ENCODE assay signal across 23 mouse cellular contexts in genomic region chr2:12737140-12737539, GRCm38 (mm10).
DNase-seq lines count a peak whose midpoint lies in the region; ATAC-seq and TF ChIP-seq lines count a peak whose summit lies in the region.
"Had no signal": no experiment of that assay in that cellular context is flagged by ENCODE, and none has a peak within 500 bp of the region (broad histone marks: within the 10 kb centered on the region; RNA-seq: fewer than 3 reads in every experiment).

No protein-coding gene starts in this region.

- no peak overlapping the region for H3K4me2 ChIP-seq in heart, embryonic 12.5 days
- no peak overlapping the region for H3K4me2 ChIP-seq in heart, embryonic 16.5 days (ENCODE audit: low read depth, low read length)
- H3K4me2 ChIP-seq in heart, embryonic 11.5 days: no peak overlapping the region
- H3K4me2 ChIP-seq in myocyte (ENCODE audit: low read depth): peak overlapping the region; percentile 36
- H3K4me2 ChIP-seq: forebrain, embryonic 13.5 days; hindbrain, embryonic 13.5 days; intestine, embryonic 15.5 days had no signal

- no peak for ATAC-seq in heart, embryonic 12.5 days (ENCODE audit: insufficient number of reproducible peaks, low FRiP score)
- peak; percentile 55; the same call in 1 of the 2 replicates for ATAC-seq in heart, embryonic 16.5 days (replicated peaks; ENCODE audit: extremely low read depth, insufficient read depth, low FRiP score)
- ATAC-seq in heart, embryonic 11.5 days (replicated peaks; ENCODE audit: insufficient number of reproducible peaks, low FRiP score, low TSS enrichment): no peak
- ATAC-seq: CD4-positive, CD25-positive, alpha-beta regulatory T cell, adult 4 months; forebrain, embryonic 13.5 days; forebrain, embryonic 16.5 days; hindbrain, embryonic 16.5 days; intestine, embryonic 15.5 days had no signal

- no peak overlapping the region for H3K4me3 ChIP-seq in heart, embryonic 12.5 days
- H3K4me3 ChIP-seq in heart, embryonic 16.5 days (ENCODE audit: low read length): no peak overlapping the region
- no peak overlapping the region for H3K4me3 ChIP-seq in heart, embryonic 11.5 days (ENCODE audit: low read depth, low read length)
- H3K4me3 ChIP-seq in myocyte: no peak overlapping the region
- H3K4me3 ChIP-seq: forebrain, embryonic 10.5 days; forebrain, embryonic 13.5 days; heart, embryonic 10.5 days; hindbrain, embryonic 10.5 days; hindbrain, embryonic 13.5 days; intestine, embryonic 15.5 days had no signal

- H3K79me2 ChIP-seq in myocyte (ENCODE audit: control insufficient read depth, insufficient read depth): no peaks in the 10 kb centered on the region

- WGBS in heart, embryonic 12.5 days: 25% methylated on average over 2 of the region's 2 CpGs
- 17% methylated on average over 2 of the region's 2 CpGs for WGBS in heart, embryonic 16.5 days
- WGBS in heart, embryonic 11.5 days (ENCODE audit: insufficient replicate concordance): 30% methylated on average over 2 of the region's 2 CpGs

- H3K4me1 ChIP-seq in heart, embryonic 12.5 days (replicated peaks): peaks cover 5% of the 10 kb centered on the region
- H3K4me1 ChIP-seq in heart, embryonic 16.5 days (ENCODE audit: control insufficient read depth, insufficient read depth, low read length): 0 out of 2 replicates have a peak, but pooled peaks cover 4% of the 10 kb centered on the region
- H3K4me1 ChIP-seq in heart, embryonic 11.5 days (ENCODE audit: control insufficient read depth, insufficient read depth, low read length): peaks cover 3% of the 10 kb centered on the region; the same call in 1 of the 2 replicates
- H3K4me1 ChIP-seq: forebrain, embryonic 10.5 days; forebrain, embryonic 13.5 days; hindbrain, embryonic 10.5 days; hindbrain, embryonic 13.5 days; intestine, embryonic 15.5 days had no signal

- H3K27me3 ChIP-seq in heart, embryonic 12.5 days (replicated peaks): no peaks in the 10 kb centered on the region
- H3K27me3 ChIP-seq in heart, embryonic 16.5 days (ENCODE audit: control insufficient read depth, insufficient read depth, low read length): no peaks in the 10 kb centered on the region
- no peaks in the 10 kb centered on the region for H3K27me3 ChIP-seq in heart, embryonic 11.5 days (ENCODE audit: control insufficient read depth, insufficient read depth, low read length)
- H3K27me3 ChIP-seq in myocyte (ENCODE audit: control insufficient read depth, insufficient read depth, insufficient read length): no peaks in the 10 kb centered on the region
- H3K27me3 ChIP-seq: forebrain, embryonic 13.5 days; hindbrain, embryonic 13.5 days; intestine, embryonic 15.5 days had no signal

- no peak overlapping the region for H3ac ChIP-seq in myocyte (ENCODE audit: control insufficient read depth, insufficient read length)

- peak; percentile 20 for DNase-seq in adrenal gland, adult 2 months
- DNase-seq in adrenal gland, postnatal 4 days (ENCODE audit: low spot score in 2 of 2): no peak
- DNase-seq in heart, adult 11 months: no peak
- DNase-seq: adrenal gland, postnatal 14 days; cerebellum, adult 11-12 months; cerebellum, adult 8-10 months; cerebellum, postnatal 10 days; gastrocnemius, postnatal 14 days; kidney, adult 11 months; kidney, adult 9 months had no signal

- TF ChIP-seq POLR2A in myocyte (IDR thresholded peaks at IDR 0.05; ENCODE audit: insufficient read length, low read depth): no peak

- H3K36me3 ChIP-seq in heart, embryonic 12.5 days: no peaks in the 10 kb centered on the region
- no peaks in the 10 kb centered on the region for H3K36me3 ChIP-seq in heart, embryonic 16.5 days (ENCODE audit: control insufficient read depth, insufficient read depth)
- no peaks in the 10 kb centered on the region for H3K36me3 ChIP-seq in heart, embryonic 11.5 days (ENCODE audit: control insufficient read depth, insufficient read depth, low read length)
- H3K36me3 ChIP-seq in myocyte (ENCODE audit: control insufficient read depth, insufficient read depth): no peaks in the 10 kb centered on the region
- H3K36me3 ChIP-seq: forebrain, embryonic 10.5 days; heart, embryonic 10.5 days; hindbrain, embryonic 10.5 days; hindbrain, embryonic 13.5 days; intestine, embryonic 15.5 days had no signal

- H3K9me3 ChIP-seq in heart, embryonic 12.5 days (replicated peaks): no peaks in the 10 kb centered on the region
- H3K9me3 ChIP-seq in heart, embryonic 16.5 days (replicated peaks; ENCODE audit: control insufficient read depth, low read length): no peaks in the 10 kb centered on the region
- H3K9me3 ChIP-seq in heart, embryonic 11.5 days (replicated peaks; ENCODE audit: control insufficient read depth, low read length): no peaks in the 10 kb centered on the region
- H3K9me3 ChIP-seq: forebrain, embryonic 10.5 days; forebrain, embryonic 13.5 days; heart, embryonic 10.5 days; hindbrain, embryonic 10.5 days; hindbrain, embryonic 13.5 days; intestine, embryonic 15.5 days had no signal

- no peak overlapping the region for H3K9ac ChIP-seq in heart, embryonic 12.5 days
- no peak overlapping the region for H3K9ac ChIP-seq in heart, embryonic 16.5 days (ENCODE audit: low read length)
- H3K9ac ChIP-seq in heart, embryonic 11.5 days (ENCODE audit: low read depth, low read length): no peak overlapping the region
- H3K9ac ChIP-seq: forebrain, embryonic 13.5 days; hindbrain, embryonic 13.5 days; intestine, embryonic 15.5 days had no signal

- H3K27ac ChIP-seq in heart, embryonic 12.5 days (ENCODE audit: poor library complexity, severe bottlenecking): peak overlapping the region; percentile 51
- H3K27ac ChIP-seq in heart, embryonic 16.5 days (ENCODE audit: low read length): peak overlapping the region; percentile 48; the same call in 1 of the 2 replicates
- H3K27ac ChIP-seq in heart, embryonic 11.5 days (ENCODE audit: low read depth, low read length): no peak overlapping the region
- H3K27ac ChIP-seq: forebrain, embryonic 10.5 days; forebrain, embryonic 13.5 days; heart, embryonic 10.5 days; hindbrain, embryonic 10.5 days; hindbrain, embryonic 13.5 days; intestine, embryonic 15.5 days had no signal

TF ChIP-seq in myocyte, 11 proteins besides CTCF, POLR2A, EP300 and RAD21:
- TF ChIP-seq REST (IDR thresholded peaks at IDR 0.05; ENCODE audit: insufficient read depth, insufficient read length) (no peak), TCF3 (IDR thresholded peaks at IDR 0.05; ENCODE audit: insufficient read length, low read depth) (no peak), MYOG (IDR thresholded peaks at IDR 0.05; ENCODE audit: control insufficient read depth in 1 of 3, insufficient read depth in 1 of 3, insufficient read length in 2 of 3, low read depth in 2 of 3) (peak in 2 of 3 experiments; percentile 42 to 48), MAX (IDR thresholded peaks at IDR 0.05; ENCODE audit: low read depth) (no peak), TCF12 (IDR thresholded peaks at IDR 0.05; ENCODE audit: insufficient read depth, poor library complexity, severe bottlenecking) (no peak), CEBPB (IDR thresholded peaks at IDR 0.05; ENCODE audit: insufficient read depth, poor library complexity, severe bottlenecking) (no peak), MYOD1 (IDR thresholded peaks at IDR 0.05; ENCODE audit: control insufficient read depth in 1 of 3, insufficient read length in 2 of 3, low read depth in 2 of 3) (peak in 2 of 3 experiments; percentile 48 to 58), POLR2AphosphoS2 (IDR thresholded peaks at IDR 0.05; ENCODE audit: insufficient read length, low read depth) (no peak), USF1 (IDR thresholded peaks at IDR 0.05; ENCODE audit: low read depth) (peak; percentile 3)
TF ChIP-seq in myocyte: peak in this region for 3.
